Mouse (Mus musculus) CD4-positive, CD25-positive, alpha-beta regulatory T cell, adult 9 weeks (primary cell): ENCODE measurements around the gene Olfr104-ps. TPM values are rescaled to one million over a fixed set of nuclear protein-coding genes. Genes with fewer than 3 reads are reported as not detected.

Experiments
- polyA plus RNA-seq: library from polyadenylated mRNA; unstranded; fragments of 100-300 nt; shearing (Covaris generic); gene quantifications from one replicate; pipeline ENCODE4 v1.2.1, GENCODE M21; 2017

The Olfr104-ps gene
- polyA plus RNA-seq, result not detected

GRCm38 (mm10) chr17:37359282-37359681 lies at the start of gene Olfr104-ps:
TSS of gene Olfr104-ps (plus strand) at chr17:37359582.

GRCm38 (mm10) chr17:37316954-37317353 lies 42.4 kb upstream of the Olfr104-ps start, which contains the start of gene Olfr102:
TSS of gene Olfr102 (minus strand) at chr17:37317054.

GRCm38 (mm10) chr17:37339598-37339997 lies 19.8 kb upstream of the Olfr104-ps start, which contains the start of gene Olfr103:
TSS of gene Olfr103 (minus strand) at chr17:37339698.

DNA sequence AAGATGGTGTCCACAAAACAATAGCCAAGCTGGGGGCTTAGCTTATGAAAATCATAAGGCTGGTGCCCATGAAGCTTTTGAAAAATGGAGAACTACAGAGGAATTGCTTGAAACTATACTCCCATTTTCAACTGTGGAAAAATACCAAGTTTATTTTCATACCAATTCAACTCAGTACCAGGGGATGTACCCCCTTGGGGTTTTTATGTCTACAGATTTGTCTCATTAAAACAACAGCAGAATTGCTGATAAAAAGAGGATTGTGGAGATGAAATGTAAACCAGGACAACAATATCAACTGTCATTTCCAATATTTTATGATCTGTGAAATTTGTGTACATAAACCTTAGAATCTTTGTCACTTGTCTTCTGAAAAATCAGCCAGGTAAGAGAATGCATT lies 19.4 kb downstream of the Olfr104-ps start, which contains the start of gene Olfr105-ps:
TSS of gene Olfr105-ps (plus strand) at position 301 of the 400 bp plus-strand sequence.

GRCm38 (mm10) chr17:37390093-37390492 lies 30.7 kb downstream of the Olfr104-ps start, which contains the start of gene Olfr106-ps:
TSS of gene Olfr106-ps (plus strand) at chr17:37390393.

DNA sequence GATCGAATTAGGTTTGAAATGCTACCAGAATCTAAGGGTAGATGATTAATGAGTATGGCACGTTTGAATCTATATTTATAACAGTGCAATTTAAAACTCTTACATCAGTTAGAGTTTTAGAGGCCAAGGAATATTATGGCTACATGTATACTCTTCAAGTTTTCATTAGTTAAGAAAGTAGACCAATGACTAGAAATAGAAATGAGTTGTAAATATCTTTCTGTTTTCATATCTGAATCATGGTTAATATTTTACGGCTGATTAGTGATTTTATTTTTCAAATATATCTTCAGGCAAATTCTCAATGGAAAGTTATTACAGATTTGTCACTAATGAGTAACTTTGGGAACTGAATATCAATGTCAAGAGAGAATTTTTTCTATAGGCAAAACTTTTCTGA lies 39.5 kb downstream of the Olfr104-ps start, which contains the start of gene Olfr107:
TSS of gene Olfr107 (plus strand) at position 301 of the 400 bp plus-strand sequence.

Other genes starting within 250 kb of the Olfr104-ps start
- gene Olfr92, start 239.5 kb upstream of the Olfr104-ps start, polyA plus RNA-seq, result not detected
- gene Olfr93, start 198.1 kb upstream of the Olfr104-ps start, polyA plus RNA-seq, result not detected
- 0.30 TPM for gene Ubd, start 165.7 kb upstream of the Olfr104-ps start, polyA plus RNA-seq
- gene Olfr94, start 158.6 kb upstream of the Olfr104-ps start, polyA plus RNA-seq, result not detected
- not detected for gene Olfr95, start 146.5 kb upstream of the Olfr104-ps start, polyA plus RNA-seq
- not detected for gene Olfr96, start 139.4 kb upstream of the Olfr104-ps start, polyA plus RNA-seq
- not detected for gene Olfr97, start 122.3 kb upstream of the Olfr104-ps start, polyA plus RNA-seq
- not detected for gene Olfr98, start 95.8 kb upstream of the Olfr104-ps start, polyA plus RNA-seq
- 132 TPM for gene H2-M3, start 89.4 kb upstream of the Olfr104-ps start, polyA plus RNA-seq
- 3.7 TPM for gene Olfr99, start 76.1 kb upstream of the Olfr104-ps start, polyA plus RNA-seq
- gene Olfr101, start 55.3 kb upstream of the Olfr104-ps start, polyA plus RNA-seq, result not detected
- not detected for gene Olfr102, start 42.5 kb upstream of the Olfr104-ps start, polyA plus RNA-seq
- gene Olfr103, start 19.9 kb upstream of the Olfr104-ps start, polyA plus RNA-seq, result not detected
- 0.07 TPM for gene Olfr105-ps, start 19.5 kb downstream of the Olfr104-ps start, polyA plus RNA-seq
- gene Olfr106-ps, start 30.8 kb downstream of the Olfr104-ps start, polyA plus RNA-seq, result not detected
- gene Olfr107, start 39.6 kb downstream of the Olfr104-ps start, polyA plus RNA-seq, result not detected
- gene Olfr108, start 85.9 kb downstream of the Olfr104-ps start, polyA plus RNA-seq, result not detected
- not detected for gene Olfr109, start 99.3 kb downstream of the Olfr104-ps start, polyA plus RNA-seq
- gene H2-M2, start 124.0 kb downstream of the Olfr104-ps start, polyA plus RNA-seq, result 0.27 TPM
- gene Olfr110, start 132.9 kb downstream of the Olfr104-ps start, polyA plus RNA-seq, result not detected
- not detected for gene Olfr111, start 148.4 kb downstream of the Olfr104-ps start, polyA plus RNA-seq
- not detected for gene Olfr112, start 209.9 kb downstream of the Olfr104-ps start, polyA plus RNA-seq
- not detected for gene Olfr113, start 218.1 kb downstream of the Olfr104-ps start, polyA plus RNA-seq
- gene Olfr114, start 233.2 kb downstream of the Olfr104-ps start, polyA plus RNA-seq, result not detected